8 mouse cellular contexts compared by ENCODE assay signal in genomic region chr1:155742411-155743363, GRCm38 (mm10). TPM values are rescaled to one million over a fixed set of nuclear protein-coding genes. Genes with fewer than 3 reads are reported as not detected.
DNase-seq lines count a peak whose midpoint lies in the region; ATAC-seq and TF ChIP-seq lines count a peak whose summit lies in the region.

No protein-coding gene starts in this region.

- WGBS in forebrain, embryonic 15.5 days = under 1% methylated on average over 81 of the region's 81 CpGs
- WGBS in kidney, postnatal 0 days = under 1% methylated on average over 80 of the region's 81 CpGs
- WGBS in midbrain, embryonic 15.5 days = under 1% methylated on average over 79 of the region's 81 CpGs

- no peak for TF ChIP-seq CTCF in kidney, postnatal 0 days (IDR thresholded peaks at IDR 0.05; ENCODE audit: low read depth)

- no peaks in the 10 kb centered on the region for H3K36me3 ChIP-seq in ES-E14 (ENCODE audit: control insufficient read depth, insufficient read depth, low read length, poor library complexity, severe bottlenecking)
- no peaks in the 10 kb centered on the region for H3K36me3 ChIP-seq in forebrain, embryonic 15.5 days
- no peaks in the 10 kb centered on the region for H3K36me3 ChIP-seq in kidney, postnatal 0 days (ENCODE audit: insufficient read depth, low read length)
- H3K36me3 ChIP-seq in midbrain, embryonic 15.5 days (replicated peaks) = no peaks in the 10 kb centered on the region

- H3K4me1 ChIP-seq in ES-E14 (ENCODE audit: control insufficient read depth in 2 of 2, insufficient read depth in 2 of 2, low read length in 2 of 2, poor library complexity in 1 of 2) = peaks cover 0 to 2% of the 10 kb centered on the region in 2 experiments; a peak in 1 of 4 replicates
- H3K4me1 ChIP-seq in forebrain, embryonic 15.5 days = peaks cover 28% of the 10 kb centered on the region
- H3K4me1 ChIP-seq in kidney, postnatal 0 days (replicated peaks; ENCODE audit: insufficient read depth, low read length) = peaks cover 18% of the 10 kb centered on the region
- H3K4me1 ChIP-seq in midbrain, embryonic 15.5 days = peaks cover 30% of the 10 kb centered on the region

- no peak overlapping the region for H3K27ac ChIP-seq in ES-E14 (ENCODE audit: insufficient read depth, low read depth, low read length, poor library complexity, severe bottlenecking)
- H3K27ac ChIP-seq in forebrain, embryonic 15.5 days (replicated peaks) = no peak overlapping the region
- H3K27ac ChIP-seq in kidney, postnatal 0 days = no peak overlapping the region
- no peak overlapping the region for H3K27ac ChIP-seq in midbrain, embryonic 15.5 days

- peak overlapping the region; percentile 88 for H3K4me2 ChIP-seq in forebrain, embryonic 15.5 days (replicated peaks)
- peak overlapping the region; percentile 97 for H3K4me2 ChIP-seq in kidney, postnatal 0 days (ENCODE audit: low read length)
- peak overlapping the region; percentile 52 for H3K4me2 ChIP-seq in midbrain, embryonic 15.5 days

- H3K4me3 ChIP-seq in ES-E14 (ENCODE audit: insufficient read depth in 1 of 2, low read depth in 1 of 2, low read length in 2 of 2, poor library complexity in 1 of 2, severe bottlenecking in 1 of 2) = peak overlapping the region; percentile 78 to 86
- H3K4me3 ChIP-seq in forebrain, embryonic 15.5 days = peak overlapping the region; percentile 47
- peak overlapping the region; percentile 50 for H3K4me3 ChIP-seq in kidney, postnatal 0 days (replicated peaks; ENCODE audit: low read depth, low read length)
- peak overlapping the region; percentile 29 for H3K4me3 ChIP-seq in midbrain, embryonic 15.5 days

- peak overlapping the region; percentile 30; the same call in 1 of the 2 replicates for H3K9ac ChIP-seq in ES-E14 (ENCODE audit: insufficient read depth, low read depth, low read length, poor library complexity, severe bottlenecking)
- H3K9ac ChIP-seq in forebrain, embryonic 15.5 days (replicated peaks) = peak overlapping the region; percentile 32; the same call in 1 of the 2 replicates
- 0 out of 2 replicates have a peak overlapping the region, but pooled peaks have one; percentile 37 for H3K9ac ChIP-seq in kidney, postnatal 0 days (ENCODE audit: low read depth, low read length)
- H3K9ac ChIP-seq in midbrain, embryonic 15.5 days = no peak overlapping the region

- peak; percentile 90 for DNase-seq in heart, adult 11 months
- no peak for DNase-seq in heart, adult 9 months (ENCODE audit: low spot score in 2 of 2)
- no peak for DNase-seq in ES-E14 (ENCODE audit: low read depth, low spot score)
- peak; percentile 44 for DNase-seq in kidney, postnatal 0 days (ENCODE audit: low spot score)
- DNase-seq in layer of hippocampus, postnatal 25 days (ENCODE audit: extremely low spot score in 1 of 2, low spot score in 1 of 2) = no peak
- DNase-seq in layer of hippocampus, postnatal 14 days (ENCODE audit: low spot score in 2 of 2) = no peak

- H3K27me3 ChIP-seq in forebrain, embryonic 15.5 days = peaks cover 78% of the 10 kb centered on the region
- peaks cover 85% of the 10 kb centered on the region for H3K27me3 ChIP-seq in kidney, postnatal 0 days (ENCODE audit: insufficient read depth, low read length)
- peaks cover 74% of the 10 kb centered on the region for H3K27me3 ChIP-seq in midbrain, embryonic 15.5 days (replicated peaks)

- in situ Hi-C loops in ES-E14 (cut with MboI; ENCODE audit: low sequenced_read_pairs in 2 of 2, unreplicated experiment in 2 of 2) = loop anchor here (25.0 kb wide), 2 partner anchors 505 to 655 kb away; partner anchors contain the start of genes Ier5 (in 2 of the 2) and BC034090 (in 1 of the 2)

- peak; percentile 64 for ATAC-seq in forebrain, embryonic 15.5 days (replicated peaks)
- ATAC-seq in kidney, postnatal 0 days (replicated peaks; ENCODE audit: low FRiP score, low read depth) = peak; percentile 50
- ATAC-seq in midbrain, embryonic 15.5 days (replicated peaks) = peak; percentile 62

- no peaks in the 10 kb centered on the region for H3K9me3 ChIP-seq in ES-E14 (ENCODE audit: control insufficient read depth, insufficient read depth, low read depth, low read length)
- H3K9me3 ChIP-seq in forebrain, embryonic 15.5 days = no peaks in the 10 kb centered on the region
- H3K9me3 ChIP-seq in kidney, postnatal 0 days (replicated peaks; ENCODE audit: low read length) = no peaks in the 10 kb centered on the region
- no peaks in the 10 kb centered on the region for H3K9me3 ChIP-seq in midbrain, embryonic 15.5 days

TF ChIP-seq in ES-E14, 5 proteins besides CTCF, POLR2A, EP300 and RAD21:
- TF ChIP-seq HCFC1 (IDR thresholded peaks at IDR 0.05; ENCODE audit: borderline replicate concordance, insufficient read depth, low read length) = 0 out of 2 replicates have a peak, but pooled peaks have one; percentile 55
- TF ChIP-seq ZNF384 (IDR thresholded peaks at IDR 0.05; ENCODE audit: low read depth, low read length) = peak; percentile 83
- TF ChIP-seq CHD2 (IDR thresholded peaks at IDR 0.05; ENCODE audit: low read depth, low read length) = no peak
- TF ChIP-seq ZC3H11A (IDR thresholded peaks at IDR 0.05; ENCODE audit: borderline replicate concordance, low read depth, low read length) = no peak

RNA-seq across cellular contexts. Expression of gene Lhx4, which starts 8.8 kb away (rescaled TPM):
- total RNA-seq in ES-E14 (2012; rRNA removed) = 0.05 and 0.13 TPM in 2 replicates
- polyA plus RNA-seq in forebrain, embryonic 15.5 days (2015; fragmentation: Nextera tagmentation; extraction: Ambion mirVana) = 0.33 TPM in 1 of 2 replicates, not detected in the other
- polyA plus RNA-seq in kidney, postnatal 0 days (2015; fragmentation: Nextera tagmentation; extraction: Ambion mirVana) = not detected in 2 replicates
- polyA plus RNA-seq in midbrain, embryonic 15.5 days (2015; fragmentation: Nextera tagmentation; extraction: Ambion mirVana) = 1.5 and 1.6 TPM in 2 replicates
- under 1 TPM in 1 of 2 experiments, not detected in 1; 0.07 TPM for total RNA-seq in layer of hippocampus, postnatal 25 days (2021)
- total RNA-seq in layer of hippocampus, postnatal 14 days (2021) = not detected

Comparison
In these comparisons a context has a peak if more than half of its experiments do, and no peak if none do; other contexts are left out.
1. DNase-seq: peak in heart, adult 11 months (single experiment) and kidney, postnatal 0 days (single experiment); none in heart, adult 9 months (0 of 2), ES-E14 (single experiment), layer of hippocampus, postnatal 25 days (0 of 2) and layer of hippocampus, postnatal 14 days (0 of 2).
2. H3K4me3 ChIP-seq: peak in every context shown above with its lines; median percentile 82 in ES-E14; 50 in kidney, postnatal 0 days; 47 in forebrain, embryonic 15.5 days; 29 in midbrain, embryonic 15.5 days.
3. Peak in every context shown above with its lines, with median percentiles within 50 percentile points of each other: ATAC-seq and H3K4me2 ChIP-seq.